Mouse (Mus musculus) intestine, embryonic 15.5 days (tissue): Measurements from ENCODE around the gene Smtn. TPM values are rescaled to one million over a fixed set of nuclear protein-coding genes. Genes with fewer than 3 reads are reported as not detected.
A peak's percentile ranks its signal among the peaks of the same experiment; 100 is the strongest.

ENCODE experiments used
- ATAC-seq: fragments of 200-750 bp; cut with Nextera tagmentation; 2 replicates; pipeline ENCODE4 v1.8.0; 2017; ENCODE audit warnings: moderate TSS enrichment, moderate library complexity
- H3K27ac ChIP-seq: fragments of 300-500 bp; sonication (generic); 2 replicates; pipeline ENCODE4 v1.5.1; 2015; ENCODE audit warnings: mild to moderate bottlenecking, inconsistent platforms
- H3K27me3 ChIP-seq: fragments of 300-500 bp; sonication (generic); replicated peaks from 2 replicates; pipeline ENCODE4 v1.6.1; 2015; ENCODE audit warnings: inconsistent platforms
- H3K36me3 ChIP-seq: fragments of 300-500 bp; sonication (generic); 2 replicates; pipeline ENCODE4 v1.6.1; 2015; ENCODE audit warnings: inconsistent platforms
- H3K4me1 ChIP-seq: fragments of 300-500 bp; sonication (generic); replicated peaks from 2 replicates; pipeline ENCODE4 v1.6.1; 2015; ENCODE audit warnings: inconsistent platforms
- H3K4me2 ChIP-seq: fragments of 300-500 bp; sonication (generic); replicated peaks from 2 replicates; pipeline ENCODE4 v1.6.1; 2015; ENCODE audit warnings: mild to moderate bottlenecking, inconsistent platforms
- H3K4me3 ChIP-seq: fragments of 300-500 bp; sonication (generic); replicated peaks from 2 replicates; pipeline ENCODE4 v1.5.1; 2015; ENCODE audit warnings: inconsistent platforms
- H3K9ac ChIP-seq: fragments of 300-500 bp; sonication (generic); 2 replicates; pipeline ENCODE4 v1.6.1; 2015; ENCODE audit warnings: inconsistent platforms
- H3K9me3 ChIP-seq: fragments of 300-500 bp; sonication (generic); 2 replicates; pipeline ENCODE4 v1.6.1; 2016; ENCODE audit warnings: inconsistent platforms
- WGBS: fragments of 180-500 bp; shearing (Covaris S2); methylation state at CpG from one replicate; pipeline ENCODE4 v1.1.7; 2015; 5-methylcytosine and 5-hydroxymethylcytosine counted together
- polyA plus RNA-seq: library from polyadenylated mRNA; unstranded; fragments of >200 nt; fragmentation: Nextera tagmentation; extraction: Ambion mirVana; gene quantifications from 2 replicates; pipeline ENCODE4 v1.2.1, GENCODE M21; 2015

Gene Smtn
- polyA plus RNA-seq, 1 experiment from 2014 or later, result 78.3 TPM

DNA sequence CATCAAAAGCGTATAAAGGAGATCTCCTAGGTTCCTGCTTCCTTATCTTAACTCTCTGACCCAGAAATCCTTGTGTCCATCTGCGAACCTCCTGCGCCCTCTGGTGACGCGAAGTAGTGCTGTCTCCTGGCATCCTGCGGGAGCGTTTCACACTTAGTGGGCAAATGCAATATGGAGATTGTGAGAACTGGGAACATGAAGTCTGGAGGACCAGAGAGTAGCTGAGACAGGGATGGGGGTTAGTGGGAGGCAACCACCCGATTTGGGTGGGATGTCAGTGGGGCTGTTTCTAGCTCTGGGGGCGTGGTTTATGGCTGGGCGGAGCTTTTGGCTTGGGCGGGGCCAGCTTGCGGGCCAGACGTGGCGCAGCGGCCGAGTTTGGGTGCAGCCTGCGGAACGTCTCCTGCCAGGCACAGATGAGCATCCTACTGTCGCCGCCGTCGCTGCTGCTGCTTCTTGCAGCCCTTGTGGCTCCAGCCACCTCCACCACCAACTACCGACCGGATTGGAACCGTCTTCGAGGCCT, 25.8 kb downstream of the Smtn start, which contains the start of gene Selenom:
Gene Selenom, plus strand, starts transcription at position 156 of the 526 bp plus-strand sequence.
- Histone ChIP-seq H3K4me3 (peak within 1 kb of the TSS; percentile 51), H3K4me2 (peak within 1 kb of the TSS; percentile 82), H3K9me3 (no peaks in the 10 kb centered on the region), H3K4me1 (peaks cover 29% of the 10 kb centered on the region), H3K36me3 (peaks cover 7% of the 10 kb centered on the region), H3K27me3 (no peaks in the 10 kb centered on the region), H3K9ac (peak within 1 kb of the TSS; percentile 61), H3K27ac (peak within 1 kb of the TSS; percentile 69)
- WGBS, result under 1% methylated on average over 26 of the region's 26 CpGs
- ATAC-seq, result peak; percentile 81

- H3K36me3 ChIP-seq, result no peaks in the 10 kb centered on the region
- no peak overlapping the region for H3K27ac ChIP-seq
- no peak overlapping the region for H3K4me2 ChIP-seq
- H3K4me1 ChIP-seq, result peaks cover 34% of the 10 kb centered on the region
- no peak for ATAC-seq
- 85% methylated on average over 6 of the region's 6 CpGs for WGBS
- no peaks in the 10 kb centered on the region for H3K27me3 ChIP-seq
- H3K4me3 ChIP-seq, result no peak overlapping the region
- H3K9ac ChIP-seq, result no peak overlapping the region
- H3K9me3 ChIP-seq, result no peaks in the 10 kb centered on the region
These were observed 27.1 kb downstream of the Smtn start for GRCm38 (mm10) chr11:3513291-3513690.

DNA sequence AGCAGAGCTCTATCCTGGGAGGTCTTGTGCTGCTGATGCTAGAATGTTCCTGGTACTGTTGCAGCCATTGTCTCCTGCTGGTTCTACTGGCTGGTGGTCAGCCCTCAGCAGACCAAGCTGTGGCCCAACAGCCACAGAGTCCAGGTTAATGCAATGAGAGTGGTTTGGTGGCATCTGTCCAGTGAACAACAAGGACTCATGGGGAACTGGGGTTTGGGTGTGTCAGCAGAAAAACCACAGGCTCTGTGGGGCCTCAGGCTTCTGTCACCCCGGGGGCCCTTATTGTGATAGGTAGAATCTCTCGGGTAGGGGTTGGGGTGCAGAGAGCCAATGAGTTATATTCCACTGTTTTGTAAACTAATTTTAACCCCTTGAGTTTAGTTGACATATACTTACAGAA, 30.1 kb downstream of the Smtn start:
- ATAC-seq, result no peak
- Histone ChIP-seq H3K9me3 (no peaks in the 10 kb centered on the region), H3K27me3 (no peaks in the 10 kb centered on the region), H3K4me3 (no peak overlapping the region), H3K36me3 (no peaks in the 10 kb centered on the region), H3K4me1 (peaks cover 14% of the 10 kb centered on the region), H3K27ac (no peak overlapping the region), H3K9ac (no peak overlapping the region), H3K4me2 (no peak overlapping the region)
- WGBS, result 76% methylated on average over 2 of the region's 2 CpGs

DNA sequence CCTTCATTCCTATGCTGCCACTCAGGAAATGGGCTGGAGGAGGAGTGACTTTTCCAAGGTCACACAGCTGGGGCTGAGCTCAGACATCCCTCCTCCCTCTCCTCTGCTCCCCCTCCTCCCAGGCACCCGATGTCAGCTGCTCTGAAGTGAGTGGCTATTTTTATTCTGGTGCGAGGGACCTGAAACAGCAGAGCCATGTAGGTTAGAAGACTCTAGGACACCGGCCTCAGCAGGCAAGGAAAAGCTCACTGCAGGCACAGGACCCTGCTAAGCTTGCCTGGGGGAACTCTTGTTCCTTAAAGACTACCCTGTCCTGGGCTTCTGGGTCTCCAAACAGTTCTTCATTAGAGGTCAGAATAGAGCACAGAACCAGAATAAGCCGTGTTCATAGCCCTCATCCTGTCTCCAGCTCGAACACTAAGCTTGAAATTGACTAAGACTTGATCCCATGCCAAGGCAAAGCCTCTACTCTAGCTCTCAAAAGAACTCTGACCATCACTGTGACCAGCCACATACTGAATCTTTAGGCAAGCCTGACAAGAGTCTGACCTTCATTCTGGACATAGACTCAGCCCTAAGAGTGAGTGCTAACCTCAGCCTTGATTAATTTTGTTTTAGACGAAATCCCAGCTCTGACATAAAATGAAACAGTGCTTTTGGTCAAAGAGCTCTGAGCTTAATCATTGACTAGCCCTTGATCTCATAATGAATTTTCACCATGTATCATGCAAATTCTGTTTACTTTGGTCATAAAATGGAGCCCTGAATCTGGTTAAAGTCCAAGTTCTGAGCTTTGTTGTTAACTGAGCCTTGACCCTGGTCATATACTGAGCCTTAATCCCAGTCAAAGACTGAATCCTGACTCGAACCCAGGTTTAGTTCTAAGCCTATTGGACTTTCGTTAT, 31.0 kb downstream of the Smtn start:
- H3K27ac ChIP-seq, result 0 out of 2 replicates have a peak overlapping the region, but pooled peaks have one; percentile 40
- no peak overlapping the region for H3K9ac ChIP-seq
- H3K4me1 ChIP-seq, result peaks cover 17% of the 10 kb centered on the region
- 51% methylated on average over 8 of the region's 8 CpGs for WGBS
- H3K4me3 ChIP-seq, result no peak overlapping the region
- ATAC-seq, result 0 out of 2 replicates have a peak, but pooled peaks have one; percentile 10
- H3K4me2 ChIP-seq, result no peak overlapping the region
- H3K27me3 ChIP-seq, result no peaks in the 10 kb centered on the region
- H3K36me3 ChIP-seq, result no peaks in the 10 kb centered on the region
- no peaks in the 10 kb centered on the region for H3K9me3 ChIP-seq

- ATAC-seq, result no peak
- H3K36me3 ChIP-seq, result no peaks in the 10 kb centered on the region
- no peak overlapping the region for H3K27ac ChIP-seq
- H3K4me1 ChIP-seq, result peaks cover 17% of the 10 kb centered on the region; the same call in 1 of the 2 replicates
- H3K4me2 ChIP-seq, result no peak overlapping the region
- H3K9ac ChIP-seq, result no peak overlapping the region
- 32% methylated on average over 7 of the region's 7 CpGs for WGBS
- no peak overlapping the region for H3K4me3 ChIP-seq
- H3K9me3 ChIP-seq, result no peaks in the 10 kb centered on the region
- H3K27me3 ChIP-seq, result no peaks in the 10 kb centered on the region
These were observed 32.2 kb downstream of the Smtn start for GRCm38 (mm10) chr11:3508226-3508625.

DNA sequence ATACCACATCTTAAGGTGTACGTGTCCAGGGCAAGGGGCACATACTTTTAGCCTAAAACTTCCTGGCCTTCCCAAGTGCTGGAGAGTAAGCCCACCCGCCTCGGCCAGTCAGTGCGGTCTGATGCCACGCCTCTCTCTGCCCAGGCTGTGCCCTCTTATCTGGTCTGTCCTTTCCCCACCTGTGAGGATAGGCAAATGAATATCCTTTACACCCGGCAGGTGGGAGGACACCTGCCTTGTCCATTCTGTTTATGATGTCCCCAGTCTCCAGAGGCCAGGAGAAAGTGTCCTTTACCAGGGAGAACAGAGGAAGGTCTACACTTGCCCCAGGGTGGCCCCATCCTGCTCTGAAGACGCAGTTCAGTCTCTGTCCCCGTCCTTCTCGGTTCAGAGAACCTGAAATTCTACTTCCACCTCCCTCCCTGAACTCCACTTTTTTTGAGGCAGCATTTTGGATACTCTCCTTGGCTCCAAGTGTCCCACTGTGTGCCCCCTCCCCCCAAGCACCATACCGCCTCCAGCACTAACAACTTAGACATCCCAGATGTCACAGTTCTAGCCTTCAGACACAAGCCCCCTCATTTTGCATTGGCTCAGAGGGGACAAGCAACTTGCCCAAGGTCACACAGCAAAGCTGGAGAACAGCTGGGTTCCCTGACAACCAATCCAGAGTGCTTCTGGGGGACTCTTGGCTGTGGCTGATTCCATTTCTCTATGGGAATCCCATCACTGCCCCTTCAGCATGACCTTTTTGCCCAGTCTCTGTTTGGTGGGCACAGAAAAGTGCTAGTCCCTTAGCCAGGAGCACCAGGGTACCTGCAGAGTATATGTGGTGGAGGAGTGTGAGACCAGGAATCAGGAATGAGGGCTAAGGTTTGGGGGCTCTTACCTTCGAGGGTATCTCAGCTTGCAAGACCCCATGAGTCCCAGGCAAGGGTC, 36.4 kb downstream of the Smtn start:
- H3K27ac ChIP-seq, result no peak overlapping the region

DNA sequence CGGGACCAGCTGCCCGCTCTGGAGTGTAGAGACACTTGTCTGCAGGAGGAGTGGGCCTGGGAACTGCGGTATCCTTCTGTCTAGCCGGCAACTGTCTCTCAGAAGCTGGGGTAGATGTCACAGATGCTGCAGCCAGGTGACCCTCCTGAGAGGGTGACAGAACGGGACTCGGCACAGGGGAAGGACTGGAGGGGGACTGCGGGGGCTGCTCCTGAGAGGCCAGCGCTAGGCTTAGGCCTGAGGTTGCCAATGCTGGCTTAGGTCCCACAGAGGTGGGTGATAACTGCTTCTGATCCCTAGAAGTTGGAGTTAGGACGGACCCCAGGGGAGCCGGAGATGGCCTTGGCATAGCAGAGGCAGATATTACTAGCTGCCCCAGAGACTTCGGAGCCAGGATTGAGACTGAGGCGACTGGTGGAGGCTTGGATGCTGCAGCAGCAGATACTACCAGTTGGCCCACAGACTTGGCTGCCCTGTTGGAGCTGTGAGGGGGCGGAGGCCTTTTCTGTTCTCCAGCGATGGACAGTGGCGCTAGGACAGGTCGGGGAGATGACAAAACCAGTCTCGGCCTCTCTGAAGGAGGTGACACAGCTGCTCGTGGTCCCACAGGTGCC, 37.8 kb downstream of the Smtn start:
- Histone ChIP-seq H3K9ac (no peak overlapping the region), H3K27ac (no peak overlapping the region), H3K36me3 (no peaks in the 10 kb centered on the region), H3K9me3 (no peaks in the 10 kb centered on the region), H3K4me3 (no peak overlapping the region), H3K4me1 (0 out of 2 replicates have a peak, but pooled peaks cover 3% of the 10 kb centered on the region), H3K4me2 (no peak overlapping the region), H3K27me3 (0 out of 2 replicates have a peak, but pooled peaks cover 4% of the 10 kb centered on the region)
- ATAC-seq, result no peak
- WGBS, result 80% methylated on average over 18 of the region's 18 CpGs

More for the DNA sequence above, 36.4 kb downstream of the Smtn start:
- Histone ChIP-seq H3K9me3 (no peaks in the 10 kb centered on the region), H3K4me2 (peak overlapping the region; percentile 54), H3K27me3 (0 out of 2 replicates have a peak, but pooled peaks cover 4% of the 10 kb centered on the region), H3K4me1 (peaks cover 5% of the 10 kb centered on the region; the same call in 1 of the 2 replicates), H3K36me3 (no peaks in the 10 kb centered on the region), H3K9ac (peak overlapping the region; percentile 37), H3K4me3 (peak overlapping the region; percentile 35)
- ATAC-seq, result peak; percentile 12; the same call in 1 of the 2 replicates
- 46% methylated on average over 11 of the region's 11 CpGs for WGBS

GRCm38 (mm10) chr11:3502057-3502456, 38.4 kb downstream of the Smtn start:
- 74% methylated on average over 17 of the region's 17 CpGs for WGBS
- H3K9ac ChIP-seq, result no peak overlapping the region
- H3K36me3 ChIP-seq, result no peaks in the 10 kb centered on the region
- no peak overlapping the region for H3K4me3 ChIP-seq
- no peak for ATAC-seq
- H3K27me3 ChIP-seq, result 0 out of 2 replicates have a peak, but pooled peaks cover 4% of the 10 kb centered on the region
- no peak overlapping the region for H3K4me2 ChIP-seq
- H3K4me1 ChIP-seq, result 0 out of 2 replicates have a peak, but pooled peaks cover 3% of the 10 kb centered on the region
- no peak overlapping the region for H3K27ac ChIP-seq
- no peaks in the 10 kb centered on the region for H3K9me3 ChIP-seq

- WGBS, result 95% methylated on average over 1 of the region's 1 CpGs
- no peak for ATAC-seq
- no peak overlapping the region for H3K4me2 ChIP-seq
- no peak overlapping the region for H3K9ac ChIP-seq
- H3K4me3 ChIP-seq, result no peak overlapping the region
- H3K27me3 ChIP-seq, result 0 out of 2 replicates have a peak, but pooled peaks cover 2% of the 10 kb centered on the region
- H3K9me3 ChIP-seq, result no peaks in the 10 kb centered on the region
- H3K4me1 ChIP-seq, result no peaks in the 10 kb centered on the region
- no peak overlapping the region for H3K27ac ChIP-seq
- H3K36me3 ChIP-seq, result no peaks in the 10 kb centered on the region
These were observed 43.1 kb downstream of the Smtn start for GRCm38 (mm10) chr11:3497296-3497695.

DNA sequence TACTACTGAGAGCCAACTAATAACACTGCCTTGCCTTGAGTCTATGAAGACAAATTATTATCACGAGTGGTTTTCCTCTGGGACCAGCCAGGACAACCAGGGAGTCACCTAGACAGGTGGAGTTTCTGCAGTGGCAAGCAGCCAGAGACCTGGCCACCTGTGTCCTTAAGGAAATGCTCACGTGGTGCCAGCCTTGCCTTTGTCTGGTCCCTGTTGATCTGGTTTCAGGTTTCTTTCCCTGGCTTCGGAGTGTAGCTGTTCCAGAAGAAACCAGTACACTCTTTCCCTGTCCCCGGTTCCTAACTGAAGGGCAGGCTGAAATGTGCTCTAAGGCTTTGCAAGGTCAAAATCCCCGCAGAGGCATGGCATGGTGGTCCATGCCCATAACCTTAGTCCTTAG, 43.7 kb downstream of the Smtn start:
- Histone ChIP-seq H3K27me3 (no peaks in the 10 kb centered on the region), H3K4me1 (no peaks in the 10 kb centered on the region), H3K4me3 (no peak overlapping the region), H3K27ac (no peak overlapping the region), H3K9ac (no peak overlapping the region), H3K9me3 (no peaks in the 10 kb centered on the region), H3K36me3 (no peaks in the 10 kb centered on the region), H3K4me2 (no peak overlapping the region)
- 58% methylated on average over 5 of the region's 5 CpGs for WGBS
- ATAC-seq, result 0 out of 2 replicates have a peak, but pooled peaks have one; percentile 34

GRCm38 (mm10) chr11:3495496-3495895, 44.9 kb downstream of the Smtn start:
- Histone ChIP-seq H3K27me3 (no peaks in the 10 kb centered on the region), H3K9ac (no peak overlapping the region), H3K4me2 (no peak overlapping the region), H3K4me3 (no peak overlapping the region), H3K9me3 (no peaks in the 10 kb centered on the region), H3K27ac (no peak overlapping the region), H3K4me1 (no peaks in the 10 kb centered on the region), H3K36me3 (no peaks in the 10 kb centered on the region)
- no peak for ATAC-seq
- WGBS, result 86% methylated on average over 14 of the region's 14 CpGs
